Mouse (Mus musculus): Measurements from ENCODE around the gene Dip2b. TPM values are rescaled to one million over a fixed set of nuclear protein-coding genes. Genes with fewer than 3 reads are reported as not detected.

The Dip2b gene
- total and polyA plus RNA-seq, 3 experiments: 11.2 to 19.5 (median 18.6) TPM

- TF ChIP-seq CTCF (IDR thresholded peaks at IDR 0.05): no peak
- no peak for TF ChIP-seq EP300 (IDR thresholded peaks at IDR 0.05; ENCODE audit: insufficient read depth, low read depth, low read length)
- no peak for TF ChIP-seq POLR2A (IDR thresholded peaks at IDR 0.05; ENCODE audit: insufficient read depth, low read depth, low read length)
- no peak for DNase-seq
- H3K36me3 ChIP-seq (ENCODE audit: control insufficient read depth, insufficient read depth, low read length): peaks cover 9% of the 10 kb centered on the region
- no peaks in the 10 kb centered on the region for H3K4me1 ChIP-seq (ENCODE audit: control insufficient read depth, insufficient read depth, low read length)
- H3K27me3 ChIP-seq (ENCODE audit: control insufficient read depth, insufficient read depth, low read length): no peaks in the 10 kb centered on the region
- H3K27ac ChIP-seq: no peak overlapping the region
- H3K9ac ChIP-seq (ENCODE audit: low read depth, low read length): no peak overlapping the region
- 94% methylated on average over 9 of the region's 9 CpGs for WGBS
- H3K79me2 ChIP-seq (replicated peaks; ENCODE audit: control insufficient read depth, insufficient read depth, low read length): peaks cover 1% of the 10 kb centered on the region; the same call in 1 of the 2 replicates
- intact Hi-C loops (cut with DNase I): no loop called here
- no peak overlapping the region for H3K4me3 ChIP-seq
Observed at GRCm38 (mm10) chr15:100247296-100247695, 208.8 kb downstream of the Dip2b start.

- Histone ChIP-seq H3K27ac (no peak overlapping the region), H3K9ac (ENCODE audit: low read depth, low read length) (no peak overlapping the region), H3K27me3 (ENCODE audit: control insufficient read depth, insufficient read depth, low read length) (no peaks in the 10 kb centered on the region), H3K36me3 (ENCODE audit: control insufficient read depth, insufficient read depth, low read length) (peaks cover 9% of the 10 kb centered on the region), H3K4me3 (no peak overlapping the region), H3K79me2 (replicated peaks; ENCODE audit: control insufficient read depth, insufficient read depth, low read length) (peaks cover 1% of the 10 kb centered on the region; the same call in 1 of the 2 replicates), H3K4me1 (ENCODE audit: control insufficient read depth, insufficient read depth, low read length) (no peaks in the 10 kb centered on the region)
- DNase-seq: no peak
- WGBS: 85% methylated on average over 6 of the region's 6 CpGs
- intact Hi-C loops (cut with DNase I): no loop called here
- no peak for TF ChIP-seq POLR2A (IDR thresholded peaks at IDR 0.05; ENCODE audit: insufficient read depth, low read depth, low read length)
- no peak for TF ChIP-seq EP300 (IDR thresholded peaks at IDR 0.05; ENCODE audit: insufficient read depth, low read depth, low read length)
- no peak for TF ChIP-seq CTCF (IDR thresholded peaks at IDR 0.05)
Observed at GRCm38 (mm10) chr15:100248665-100249433, 210.4 kb downstream of the Dip2b start.

- 83% methylated on average over 6 of the region's 6 CpGs for WGBS
- no peaks in the 10 kb centered on the region for H3K27me3 ChIP-seq (ENCODE audit: control insufficient read depth, insufficient read depth, low read length)
- peaks cover 12% of the 10 kb centered on the region for H3K36me3 ChIP-seq (ENCODE audit: control insufficient read depth, insufficient read depth, low read length)
- H3K27ac ChIP-seq: no peak overlapping the region
- no peak overlapping the region for H3K4me3 ChIP-seq
- H3K9ac ChIP-seq (ENCODE audit: low read depth, low read length): no peak overlapping the region
- no peak for TF ChIP-seq CTCF (IDR thresholded peaks at IDR 0.05)
- no peak for TF ChIP-seq POLR2A (IDR thresholded peaks at IDR 0.05; ENCODE audit: insufficient read depth, low read depth, low read length)
- no peak for TF ChIP-seq EP300 (IDR thresholded peaks at IDR 0.05; ENCODE audit: insufficient read depth, low read depth, low read length)
- no peak for DNase-seq
- H3K79me2 ChIP-seq (replicated peaks; ENCODE audit: control insufficient read depth, insufficient read depth, low read length): no peaks in the 10 kb centered on the region
- H3K4me1 ChIP-seq (ENCODE audit: control insufficient read depth, insufficient read depth, low read length): no peaks in the 10 kb centered on the region
- intact Hi-C loops (cut with DNase I): no loop called here
Observed at GRCm38 (mm10) chr15:100251153-100251780, 212.8 kb downstream of the Dip2b start.

- no peak overlapping the region for H3K27ac ChIP-seq
- H3K9ac ChIP-seq (ENCODE audit: low read depth, low read length): no peak overlapping the region
- no peaks in the 10 kb centered on the region for H3K79me2 ChIP-seq (replicated peaks; ENCODE audit: control insufficient read depth, insufficient read depth, low read length)
- 76% methylated on average over 6 of the region's 6 CpGs for WGBS
- H3K4me3 ChIP-seq: no peak overlapping the region
- no peaks in the 10 kb centered on the region for H3K4me1 ChIP-seq (ENCODE audit: control insufficient read depth, insufficient read depth, low read length)
- DNase-seq: no peak
- H3K36me3 ChIP-seq (ENCODE audit: control insufficient read depth, insufficient read depth, low read length): peaks cover 4% of the 10 kb centered on the region
- TF ChIP-seq EP300 (IDR thresholded peaks at IDR 0.05; ENCODE audit: insufficient read depth, low read depth, low read length): no peak
- TF ChIP-seq POLR2A (IDR thresholded peaks at IDR 0.05; ENCODE audit: insufficient read depth, low read depth, low read length): no peak
- no peak for TF ChIP-seq CTCF (IDR thresholded peaks at IDR 0.05)
- intact Hi-C loops (cut with DNase I): no loop called here
- H3K27me3 ChIP-seq (ENCODE audit: control insufficient read depth, insufficient read depth, low read length): no peaks in the 10 kb centered on the region
Observed at GRCm38 (mm10) chr15:100256386-100256785, 217.9 kb downstream of the Dip2b start.

GRCm38 (mm10) chr15:100257305-100257704 is 218.8 kb downstream of the Dip2b start:
- Histone ChIP-seq H3K4me1 (ENCODE audit: control insufficient read depth, insufficient read depth, low read length) (no peaks in the 10 kb centered on the region), H3K27ac (no peak overlapping the region), H3K4me3 (no peak overlapping the region), H3K9ac (ENCODE audit: low read depth, low read length) (no peak overlapping the region), H3K79me2 (replicated peaks; ENCODE audit: control insufficient read depth, insufficient read depth, low read length) (no peaks in the 10 kb centered on the region), H3K36me3 (ENCODE audit: control insufficient read depth, insufficient read depth, low read length) (peaks cover 3% of the 10 kb centered on the region; the same call in 1 of the 2 replicates), H3K27me3 (ENCODE audit: control insufficient read depth, insufficient read depth, low read length) (no peaks in the 10 kb centered on the region)
- no peak for TF ChIP-seq POLR2A (IDR thresholded peaks at IDR 0.05; ENCODE audit: insufficient read depth, low read depth, low read length)
- TF ChIP-seq CTCF (IDR thresholded peaks at IDR 0.05): no peak
- TF ChIP-seq EP300 (IDR thresholded peaks at IDR 0.05; ENCODE audit: insufficient read depth, low read depth, low read length): no peak
- WGBS: 76% methylated on average over 5 of the region's 5 CpGs
- intact Hi-C loops (cut with DNase I): no loop called here
- no peak for DNase-seq
